ENCODE assay signal across 26 mouse cellular contexts in the genomic region with DNA sequence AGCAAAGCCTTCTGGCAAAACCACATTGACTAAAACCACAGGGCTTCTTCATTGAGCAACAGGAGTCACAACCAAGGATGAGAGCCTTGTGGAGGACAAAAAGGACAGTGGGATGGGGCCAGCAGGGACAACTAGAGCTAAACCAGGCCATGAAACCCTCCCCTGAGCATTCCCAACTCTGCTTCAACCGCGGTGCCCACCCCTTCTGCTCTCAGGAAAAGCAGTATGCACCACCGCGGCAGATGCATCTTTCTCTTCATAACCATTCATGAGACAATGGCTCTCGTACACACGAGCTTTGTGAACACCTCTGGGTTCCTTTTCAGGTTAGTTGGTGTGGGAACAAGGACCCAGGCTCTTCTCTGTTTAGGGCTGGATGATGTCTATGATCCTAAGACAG.
DNase-seq lines count a peak whose midpoint lies in the region; ATAC-seq lines count a peak whose summit lies in the region.
"Had no signal": no experiment of that assay in that cellular context is flagged by ENCODE, and none has a peak within 500 bp of the region (broad histone marks: within the 10 kb centered on the region; RNA-seq: fewer than 3 reads in every experiment).

No protein-coding gene starts in this region.

- WGBS in forebrain, embryonic 11.5 days, result 95% methylated on average over 6 of the region's 6 CpGs
- 91% methylated on average over 6 of the region's 6 CpGs for WGBS in forebrain, embryonic 13.5 days
- 96% methylated on average over 6 of the region's 6 CpGs for WGBS in midbrain, embryonic 10.5 days
- 96% methylated on average over 6 of the region's 6 CpGs for WGBS in midbrain, embryonic 16.5 days

- peak; percentile 40 for DNase-seq in forebrain, embryonic 11.5 days (ENCODE audit: low spot score)
- no peak for DNase-seq in midbrain, embryonic 10.5 days (ENCODE audit: low spot score)
- DNase-seq in thymus, postnatal 14 days, result peak; percentile 45
- DNase-seq in thymus, adult 18-20 months, result no peak
- DNase-seq in embryo, embryonic 10 days (ENCODE audit: low spot score), result no peak
- DNase-seq: adrenal gland, adult 8-10 months; cerebellum, adult 8-10 months; cerebellum, postnatal 25 days; forebrain, postnatal 0 days; gastrocnemius, postnatal 10 days; kidney, adult 2 months; kidney, postnatal 36 days; liver, embryonic 13.5 days; lung, adult 18-20 months had no signal

- H3K9ac ChIP-seq in forebrain, embryonic 11.5 days (ENCODE audit: low read length), result no peak overlapping the region
- no peak overlapping the region for H3K9ac ChIP-seq in forebrain, embryonic 13.5 days
- H3K9ac ChIP-seq in midbrain, embryonic 16.5 days (ENCODE audit: low read depth, low read length), result no peak overlapping the region
- H3K9ac ChIP-seq: embryonic facial prominence, embryonic 12.5 days; forebrain, postnatal 0 days; heart, embryonic 15.5 days; hindbrain, embryonic 12.5 days; intestine, embryonic 15.5 days; liver, embryonic 13.5 days; neural tube, embryonic 13.5 days had no signal

- H3K36me3 ChIP-seq in forebrain, embryonic 11.5 days (ENCODE audit: control insufficient read depth, insufficient read depth, low read length), result no peaks in the 10 kb centered on the region
- no peaks in the 10 kb centered on the region for H3K36me3 ChIP-seq in forebrain, embryonic 13.5 days (ENCODE audit: poor library complexity, severe bottlenecking)
- no peaks in the 10 kb centered on the region for H3K36me3 ChIP-seq in midbrain, embryonic 10.5 days
- no peaks in the 10 kb centered on the region for H3K36me3 ChIP-seq in midbrain, embryonic 16.5 days (ENCODE audit: control insufficient read depth, insufficient read depth, low read length)
- H3K36me3 ChIP-seq: embryonic facial prominence, embryonic 12.5 days; forebrain, embryonic 10.5 days; G1E; heart, embryonic 15.5 days; hindbrain, embryonic 12.5 days; intestine, embryonic 15.5 days; liver, embryonic 13.5 days; neural tube, embryonic 13.5 days had no signal

- no peak overlapping the region for H3K27ac ChIP-seq in forebrain, embryonic 11.5 days (ENCODE audit: low read depth, low read length)
- H3K27ac ChIP-seq in forebrain, embryonic 13.5 days, result no peak overlapping the region
- peak overlapping the region; percentile 34; the same call in 1 of the 2 replicates for H3K27ac ChIP-seq in midbrain, embryonic 10.5 days (replicated peaks)
- no peak overlapping the region for H3K27ac ChIP-seq in midbrain, embryonic 16.5 days (ENCODE audit: low read length)
- H3K27ac ChIP-seq: embryonic facial prominence, embryonic 12.5 days; forebrain, embryonic 10.5 days; heart, embryonic 15.5 days; hindbrain, embryonic 12.5 days; hindbrain, postnatal 0 days; intestine, embryonic 15.5 days; layer of hippocampus, adult 2 months; liver, embryonic 13.5 days; macrophage; neural tube, embryonic 13.5 days had no signal

- H3K9me3 ChIP-seq in forebrain, embryonic 11.5 days (ENCODE audit: control insufficient read depth, low read length), result no peaks in the 10 kb centered on the region
- no peaks in the 10 kb centered on the region for H3K9me3 ChIP-seq in forebrain, embryonic 13.5 days (replicated peaks)
- no peaks in the 10 kb centered on the region for H3K9me3 ChIP-seq in midbrain, embryonic 10.5 days (replicated peaks)
- no peaks in the 10 kb centered on the region for H3K9me3 ChIP-seq in midbrain, embryonic 16.5 days (replicated peaks; ENCODE audit: control insufficient read depth, low read length, poor library complexity, severe bottlenecking)
- H3K9me3 ChIP-seq: embryonic facial prominence, embryonic 12.5 days; forebrain, embryonic 10.5 days; heart, embryonic 15.5 days; hindbrain, embryonic 12.5 days; intestine, embryonic 15.5 days; liver, embryonic 13.5 days; neural tube, embryonic 13.5 days had no signal

- no peak overlapping the region for H3K4me3 ChIP-seq in forebrain, embryonic 11.5 days (ENCODE audit: low read depth, low read length)
- H3K4me3 ChIP-seq in forebrain, embryonic 13.5 days, result no peak overlapping the region
- H3K4me3 ChIP-seq in midbrain, embryonic 10.5 days, result no peak overlapping the region
- H3K4me3 ChIP-seq in midbrain, embryonic 16.5 days (ENCODE audit: low read depth, low read length), result no peak overlapping the region
- H3K4me3 ChIP-seq: embryonic facial prominence, embryonic 12.5 days; forebrain, embryonic 10.5 days; heart, embryonic 15.5 days; hindbrain, embryonic 12.5 days; intestine, embryonic 15.5 days; layer of hippocampus, adult 2 months; liver, embryonic 13.5 days; neural tube, embryonic 13.5 days had no signal

- ATAC-seq in forebrain, embryonic 11.5 days (replicated peaks; ENCODE audit: low FRiP score), result no peak
- ATAC-seq in forebrain, embryonic 13.5 days, result no peak
- ATAC-seq in midbrain, embryonic 16.5 days, result no peak
- ATAC-seq: forebrain, postnatal 0 days; hindbrain, postnatal 0 days had no signal

- 0 out of 2 replicates have a peak, but pooled peaks cover 5% of the 10 kb centered on the region for H3K4me1 ChIP-seq in forebrain, embryonic 11.5 days (replicated peaks; ENCODE audit: control insufficient read depth, insufficient read depth, low read length)
- peaks cover 27% of the 10 kb centered on the region for H3K4me1 ChIP-seq in forebrain, embryonic 13.5 days
- H3K4me1 ChIP-seq in midbrain, embryonic 10.5 days, result peaks cover 41% of the 10 kb centered on the region
- peaks cover 18% of the 10 kb centered on the region for H3K4me1 ChIP-seq in midbrain, embryonic 16.5 days (ENCODE audit: control insufficient read depth, insufficient read depth, low read length)
- H3K4me1 ChIP-seq: liver, embryonic 13.5 days had no signal

- no peaks in the 10 kb centered on the region for H3K27me3 ChIP-seq in forebrain, embryonic 11.5 days (ENCODE audit: control insufficient read depth, insufficient read depth, low read length)
- H3K27me3 ChIP-seq in forebrain, embryonic 13.5 days, result 0 out of 2 replicates have a peak, but pooled peaks cover 8% of the 10 kb centered on the region
- H3K27me3 ChIP-seq in midbrain, embryonic 10.5 days (ENCODE audit: low read depth, poor library complexity, severe bottlenecking), result no peaks in the 10 kb centered on the region
- H3K27me3 ChIP-seq in midbrain, embryonic 16.5 days (ENCODE audit: control insufficient read depth, insufficient read depth, low read depth, low read length), result no peaks in the 10 kb centered on the region
- H3K27me3 ChIP-seq: embryonic facial prominence, embryonic 12.5 days; heart, embryonic 15.5 days; hindbrain, embryonic 12.5 days; intestine, embryonic 15.5 days had no signal

- no peak overlapping the region for H3K4me2 ChIP-seq in forebrain, embryonic 11.5 days (ENCODE audit: low read depth, low read length, severe bottlenecking)
- no peak overlapping the region for H3K4me2 ChIP-seq in forebrain, embryonic 13.5 days
- no peak overlapping the region for H3K4me2 ChIP-seq in midbrain, embryonic 16.5 days (ENCODE audit: low read length)
- H3K4me2 ChIP-seq: embryonic facial prominence, embryonic 12.5 days; heart, embryonic 15.5 days; hindbrain, embryonic 12.5 days; liver, embryonic 13.5 days; neural tube, embryonic 13.5 days had no signal

Comparison
In these comparisons a context has a peak if more than half of its experiments do, and no peak if none do; other contexts are left out.
1. DNase-seq: peak in forebrain, embryonic 11.5 days (single experiment) and thymus, postnatal 14 days (single experiment); none in midbrain, embryonic 10.5 days (single experiment), thymus, adult 18-20 months (0 of 2) and embryo, embryonic 10 days (single experiment).